Mouse (Mus musculus): ENCODE data around the gene Zfp445.

DNA sequence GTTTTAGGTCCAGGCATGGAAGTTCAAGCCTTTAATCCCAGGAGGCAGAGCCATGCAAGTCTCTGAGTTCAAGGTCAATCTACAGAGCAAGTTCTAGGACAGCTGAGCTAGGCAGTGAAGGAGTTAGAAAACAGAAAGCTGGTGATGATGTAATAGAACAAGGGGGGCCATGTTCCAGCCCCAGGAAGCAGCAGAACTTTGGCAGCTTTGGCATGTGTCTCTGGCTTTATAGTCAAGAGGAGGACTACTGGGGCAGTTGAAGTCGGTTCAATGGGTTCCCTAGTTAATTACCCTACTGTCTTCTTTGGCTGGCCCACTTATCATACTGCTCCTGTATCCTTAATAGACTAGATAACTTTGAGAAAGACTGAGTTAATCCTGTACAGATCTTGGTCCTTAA is 8.8 kb upstream of the Zfp445 start:
- TF ChIP-seq KAT2A (conservative IDR thresholded peaks at IDR 0.05; ENCODE audit: low read depth, low read length) (no peak), MAFK (IDR thresholded peaks at IDR 0.05; ENCODE audit: borderline replicate concordance, low read depth, low read length) (no peak), ETS1 (IDR thresholded peaks at IDR 0.05; ENCODE audit: low read depth, low read length) (no peak), RCOR1 (IDR thresholded peaks at IDR 0.05; ENCODE audit: low read depth, low read length) (no peak), MAX (IDR thresholded peaks at IDR 0.05; ENCODE audit: low read length) (no peak), CTCF (IDR thresholded peaks at IDR 0.05 in 2 of 3, conservative IDR thresholded peaks at IDR 0.05 in 1 of 3; ENCODE audit: control insufficient read depth in 1 of 3, insufficient read depth in 1 of 3, low read depth in 2 of 3, low read length in 3 of 3, poor library complexity in 1 of 3, severe bottlenecking in 1 of 3) (no peak), EP300 (IDR thresholded peaks at IDR 0.05; ENCODE audit: low read depth in 1 of 2, low read length in 2 of 2) (no peak), POLR2A (IDR thresholded peaks at IDR 0.05; ENCODE audit: control insufficient read depth in 1 of 2, insufficient read depth in 1 of 2, low read depth in 1 of 2, low read length in 2 of 2, poor library complexity in 1 of 2) (no peak), ZKSCAN1 (IDR thresholded peaks at IDR 0.05; ENCODE audit: low read depth, low read length) (no peak)

Measured in MEL (cell line).